Mouse (Mus musculus): ENCODE measurements around the gene Ahrr.

DNA sequence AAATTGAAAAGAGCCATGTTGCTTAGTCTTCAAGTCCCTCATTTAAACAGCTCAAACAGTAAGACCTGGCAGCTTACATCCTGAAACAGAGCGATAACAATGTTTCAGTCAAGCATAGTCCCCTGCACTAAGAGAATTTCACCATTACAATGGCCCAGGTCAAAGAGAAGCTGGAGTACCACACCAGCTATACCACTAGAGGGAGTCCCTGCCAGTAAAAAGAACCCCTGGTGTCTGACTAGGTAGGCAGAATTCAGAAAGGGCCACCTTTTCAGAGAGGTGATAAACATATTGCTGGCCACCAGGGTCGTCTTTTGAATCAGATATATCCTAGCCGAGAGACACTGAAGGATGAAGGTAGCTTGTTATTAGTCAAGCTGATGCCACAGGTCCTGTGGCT, 48.9 kb upstream of the Ahrr start:
- TF ChIP-seq CTCF (IDR thresholded peaks at IDR 0.05; ENCODE audit: insufficient read depth, low read depth, low read length) (no peak), POLR2A (IDR thresholded peaks at IDR 0.05; ENCODE audit: insufficient read depth, low read depth, low read length) (no peak)
